Mouse (Mus musculus) hindbrain, postnatal 0 days (tissue): ENCODE measurements around the gene Trak1. TPM values are rescaled to one million over a fixed set of nuclear protein-coding genes. Genes with fewer than 3 reads are reported as not detected.

Experiments used
- ATAC-seq: fragments of 200-750 bp; cut with Nextera tagmentation; 2 replicates; pipeline ENCODE4 v1.8.0; 2017; ENCODE audit warnings: mild to moderate bottlenecking, moderate TSS enrichment, moderate library complexity
- DNase-seq: peaks from one replicate; pipeline ENCODE4 v3.0.0-alpha.2; 2015; ENCODE audit warnings: low spot score
- H3K27ac ChIP-seq: fragments of 300-500 bp; sonication (generic); 2 replicates; pipeline ENCODE4 v1.5.1; 2014; ENCODE audit warnings: mild to moderate bottlenecking
- H3K27me3 ChIP-seq: fragments of 300-500 bp; sonication (generic); 2 replicates; pipeline ENCODE4 v1.6.1; 2014; ENCODE audit warnings: low read length, mixed read lengths; ENCODE audit not compliant: insufficient read depth
- H3K36me3 ChIP-seq: fragments of 300-500 bp; sonication (generic); 2 replicates; pipeline ENCODE4 v1.6.1; 2014; ENCODE audit warnings: low read length, mixed read lengths; ENCODE audit not compliant: insufficient read depth
- H3K4me1 ChIP-seq: fragments of 300-500 bp; sonication (generic); 2 replicates; pipeline ENCODE4 v1.6.1; 2014; ENCODE audit warnings: antibody characterized with exemption, low read length, mixed read lengths; ENCODE audit not compliant: insufficient read depth
- H3K4me2 ChIP-seq: fragments of 300-500 bp; sonication (generic); 2 replicates; pipeline ENCODE4 v1.6.1; 2014; ENCODE audit warnings: low read depth, mild to moderate bottlenecking, low read length, moderate library complexity, mixed read lengths
- H3K4me3 ChIP-seq: fragments of 300-500 bp; sonication (generic); 2 replicates; pipeline ENCODE4 v1.5.1; 2014; ENCODE audit warnings: low read length
- H3K9ac ChIP-seq: fragments of 300-500 bp; sonication (generic); replicated peaks from 2 replicates; pipeline ENCODE4 v1.6.1; 2014; ENCODE audit warnings: mild to moderate bottlenecking, low read length, moderate library complexity, mixed read lengths
- H3K9me3 ChIP-seq: fragments of 300-500 bp; sonication (generic); 2 replicates; pipeline ENCODE4 v1.6.1; 2016; ENCODE audit warnings: low read length, mixed read lengths
- CTCF ChIP-seq: IDR thresholded peaks from 2 replicates; pipeline ENCODE4 v1.5.1; 2016; ENCODE audit warnings: antibody characterized with exemption, control low read depth, low read depth
- WGBS: fragments of 180-500 bp; shearing (Covaris S2); extraction: QIAGEN DNeasy Blood & Tissue Kit; methylation state at CpG from one replicate; pipeline ENCODE4 v1.1.7; 2014; 5-methylcytosine and 5-hydroxymethylcytosine counted together
- polyA plus RNA-seq: library from polyadenylated mRNA; unstranded; fragments of >200 nt; fragmentation: Nextera tagmentation; extraction: Ambion mirVana; gene quantifications from 2 replicates; pipeline ENCODE4 v1.2.1, GENCODE M21; 2015
- total RNA-seq: library from RNA; depleted of rRNA; stranded (reverse); fragments of >200 nt; gene quantifications from 2 replicates; pipeline ENCODE4 v1.2.3, GENCODE M21; 2014

Gene Trak1
- total and polyA plus RNA-seq, 2 experiments from 2014 or later: 57.8 to 129 TPM

DNA sequence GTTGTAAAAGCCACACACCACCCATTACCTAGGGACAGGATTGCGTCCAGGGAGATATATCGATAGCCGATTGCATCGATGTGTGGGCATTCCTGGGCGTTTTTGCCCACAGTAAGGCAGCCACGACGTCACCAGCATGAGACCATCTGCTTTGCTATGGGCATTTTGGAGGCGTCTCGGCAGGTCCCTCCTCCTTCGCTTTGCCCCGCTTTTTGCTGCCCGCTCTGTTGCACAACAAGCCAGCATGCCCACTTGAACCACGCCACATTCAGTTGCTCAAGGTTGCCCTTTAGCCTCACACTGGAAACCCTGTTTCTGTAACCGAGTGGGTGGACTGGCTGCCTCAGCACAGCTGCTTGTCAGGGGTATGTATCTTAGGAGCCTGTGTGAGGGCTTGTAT lies 85.3 kb downstream of the Trak1 start:
- no peak for TF ChIP-seq CTCF
- Histone ChIP-seq H3K4me3 (no peak overlapping the region), H3K4me1 (peaks cover 14% of the 10 kb centered on the region), H3K9me3 (no peaks in the 10 kb centered on the region), H3K27me3 (no peaks in the 10 kb centered on the region), H3K9ac (0 out of 2 replicates have a peak overlapping the region, but pooled peaks have one; percentile 3), H3K27ac (peak overlapping the region; percentile 74), H3K4me2 (no peak overlapping the region), H3K36me3 (no peaks in the 10 kb centered on the region)
- DNase-seq (no peak), ATAC-seq (no peak)
- WGBS: 72% methylated on average over 14 of the region's 14 CpGs

DNA sequence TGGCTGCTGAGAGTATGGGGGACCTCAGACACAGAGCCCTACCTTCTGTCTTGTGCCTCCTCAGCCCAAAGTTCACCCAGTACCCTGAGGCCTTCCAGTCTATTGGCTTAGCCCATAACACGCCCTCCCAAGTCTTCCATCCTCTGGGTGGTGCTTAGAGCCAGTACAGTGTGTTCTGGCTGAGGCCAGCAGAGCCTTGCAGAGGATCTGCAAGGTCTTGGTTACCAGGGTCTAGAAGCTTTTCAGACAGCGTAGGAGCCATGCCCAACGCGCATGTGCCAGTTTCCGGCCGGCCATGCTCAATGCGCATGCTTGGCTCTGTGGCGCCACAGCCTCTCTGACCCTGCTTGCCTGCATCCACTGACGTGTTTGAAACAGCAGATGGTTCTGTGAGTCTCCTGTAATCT lies 85.9 kb downstream of the Trak1 start:
- DNase-seq (peak; percentile 82), ATAC-seq (peak; percentile 80)
- H3K27ac ChIP-seq: peak overlapping the region; percentile 74
- H3K4me1 ChIP-seq: peaks cover 14% of the 10 kb centered on the region
- no peaks in the 10 kb centered on the region for H3K27me3 ChIP-seq
- no peak for TF ChIP-seq CTCF
- H3K9ac ChIP-seq: no peak overlapping the region
- no peak overlapping the region for H3K4me3 ChIP-seq
- H3K4me2 ChIP-seq: 0 out of 2 replicates have a peak overlapping the region, but pooled peaks have one; percentile 10
- 69% methylated on average over 9 of the region's 9 CpGs for WGBS
- no peaks in the 10 kb centered on the region for H3K36me3 ChIP-seq
- no peaks in the 10 kb centered on the region for H3K9me3 ChIP-seq

DNA sequence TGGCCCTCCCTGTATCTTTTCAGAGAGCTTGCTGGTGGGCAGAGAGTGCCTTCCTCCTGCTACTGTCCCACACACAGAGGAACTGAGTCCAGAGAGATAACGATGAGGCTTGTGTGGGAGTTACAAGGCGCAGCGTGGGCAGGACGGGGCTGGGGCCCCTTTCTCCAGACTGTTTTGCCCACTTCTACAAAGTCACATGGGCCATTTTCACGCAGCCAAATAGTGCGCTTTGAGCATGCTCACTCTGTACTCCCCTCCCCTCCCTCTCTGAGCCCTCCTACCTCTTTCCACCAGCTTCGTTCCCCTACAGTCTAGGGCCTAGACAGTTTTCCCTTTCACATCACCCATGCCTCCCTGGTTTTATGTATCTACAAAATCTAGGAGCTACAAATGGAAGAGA lies 87.3 kb downstream of the Trak1 start:
- peaks cover 14% of the 10 kb centered on the region for H3K4me1 ChIP-seq
- ATAC-seq: no peak
- no peaks in the 10 kb centered on the region for H3K27me3 ChIP-seq
- WGBS: 82% methylated on average over 7 of the region's 7 CpGs
- H3K4me3 ChIP-seq: no peak overlapping the region
- TF ChIP-seq CTCF: no peak
- no peak overlapping the region for H3K4me2 ChIP-seq
- H3K27ac ChIP-seq: no peak overlapping the region
- H3K9me3 ChIP-seq: no peaks in the 10 kb centered on the region
- H3K9ac ChIP-seq: no peak overlapping the region
- H3K36me3 ChIP-seq: no peaks in the 10 kb centered on the region
- DNase-seq: no peak

DNA sequence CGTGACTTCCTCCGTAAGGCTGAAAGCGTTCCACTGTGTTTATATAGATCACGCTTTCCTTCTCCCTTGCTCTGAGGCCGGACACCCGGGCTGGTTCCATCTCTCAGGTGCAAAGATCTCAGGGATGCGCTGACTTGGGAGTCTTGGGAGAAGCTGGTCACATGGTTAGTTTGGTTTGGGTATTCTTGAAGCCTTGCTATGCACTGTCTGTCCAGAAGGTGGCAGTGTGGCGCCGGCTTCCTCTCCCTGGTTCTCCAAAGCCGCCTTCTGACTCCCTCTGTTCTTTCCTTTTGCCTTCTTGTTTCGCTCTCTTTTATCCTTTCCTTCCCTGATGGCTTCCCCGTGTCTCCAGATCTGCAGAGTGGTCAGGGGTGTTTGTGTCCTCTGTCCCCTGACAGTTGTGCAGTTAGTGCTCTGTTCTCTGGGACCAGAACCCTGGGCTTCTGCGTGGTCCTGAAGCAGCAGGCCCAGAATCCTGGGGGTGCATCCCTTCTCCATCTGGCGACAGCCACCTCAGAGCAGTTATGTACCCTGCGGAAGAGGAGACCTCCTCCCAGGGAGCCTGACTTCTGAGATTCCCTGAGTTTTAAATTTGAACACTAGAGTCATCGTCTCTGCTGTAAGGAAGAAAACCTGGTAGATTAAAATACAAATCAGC lies 87.9 kb downstream of the Trak1 start:
- H3K9me3 ChIP-seq: no peaks in the 10 kb centered on the region
- H3K27me3 ChIP-seq: no peaks in the 10 kb centered on the region
- H3K4me2 ChIP-seq: no peak overlapping the region
- H3K4me3 ChIP-seq: no peak overlapping the region
- DNase-seq (peak; percentile 84), ATAC-seq (peak; percentile 31; the same call in 1 of the 2 replicates)
- peak; percentile 96 for TF ChIP-seq CTCF
- no peaks in the 10 kb centered on the region for H3K36me3 ChIP-seq
- H3K4me1 ChIP-seq: peaks cover 14% of the 10 kb centered on the region
- peak overlapping the region; percentile 21; the same call in 1 of the 2 replicates for H3K9ac ChIP-seq
- H3K27ac ChIP-seq: peak overlapping the region; percentile 54
- WGBS: 33% methylated on average over 16 of the region's 16 CpGs

DNA sequence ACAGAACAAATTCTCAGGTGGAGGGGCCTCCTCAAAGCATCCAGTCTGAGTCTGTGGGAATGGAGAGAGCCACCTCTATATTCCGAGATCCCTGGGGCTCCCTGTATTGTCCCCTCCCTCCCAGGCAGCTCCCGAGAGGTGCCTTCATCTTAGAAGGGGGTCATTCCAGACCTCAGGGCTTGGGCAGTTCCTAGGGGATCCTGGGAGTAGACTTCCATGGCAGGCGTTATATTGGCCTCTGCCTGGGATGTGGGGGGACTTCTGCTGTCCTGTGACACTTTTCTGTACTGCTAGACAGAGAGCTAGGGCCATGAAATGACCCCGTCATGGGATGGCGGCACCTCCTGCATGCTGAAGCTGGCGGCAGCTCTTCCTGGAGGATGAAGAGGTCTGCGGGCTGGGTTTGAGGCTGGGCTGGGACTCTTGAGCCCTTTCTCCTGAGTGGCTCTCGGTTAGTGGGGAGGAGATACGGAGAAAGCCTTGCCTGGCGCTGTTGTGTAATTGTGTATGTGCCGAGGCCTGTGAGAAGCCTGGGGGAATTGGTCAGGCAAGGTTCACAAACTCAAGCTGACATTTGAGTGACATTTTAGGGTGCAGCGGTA lies 88.5 kb downstream of the Trak1 start:
- ATAC-seq (no peak), DNase-seq (no peak)
- H3K27me3 ChIP-seq: no peaks in the 10 kb centered on the region
- H3K4me2 ChIP-seq: no peak overlapping the region
- no peaks in the 10 kb centered on the region for H3K9me3 ChIP-seq
- H3K4me1 ChIP-seq: peaks cover 14% of the 10 kb centered on the region
- WGBS: 72% methylated on average over 12 of the region's 12 CpGs
- H3K27ac ChIP-seq: peak overlapping the region; percentile 54; the same call in 1 of the 2 replicates
- no peaks in the 10 kb centered on the region for H3K36me3 ChIP-seq
- no peak for TF ChIP-seq CTCF
- peak overlapping the region; percentile 21; the same call in 1 of the 2 replicates for H3K9ac ChIP-seq
- no peak overlapping the region for H3K4me3 ChIP-seq

DNA sequence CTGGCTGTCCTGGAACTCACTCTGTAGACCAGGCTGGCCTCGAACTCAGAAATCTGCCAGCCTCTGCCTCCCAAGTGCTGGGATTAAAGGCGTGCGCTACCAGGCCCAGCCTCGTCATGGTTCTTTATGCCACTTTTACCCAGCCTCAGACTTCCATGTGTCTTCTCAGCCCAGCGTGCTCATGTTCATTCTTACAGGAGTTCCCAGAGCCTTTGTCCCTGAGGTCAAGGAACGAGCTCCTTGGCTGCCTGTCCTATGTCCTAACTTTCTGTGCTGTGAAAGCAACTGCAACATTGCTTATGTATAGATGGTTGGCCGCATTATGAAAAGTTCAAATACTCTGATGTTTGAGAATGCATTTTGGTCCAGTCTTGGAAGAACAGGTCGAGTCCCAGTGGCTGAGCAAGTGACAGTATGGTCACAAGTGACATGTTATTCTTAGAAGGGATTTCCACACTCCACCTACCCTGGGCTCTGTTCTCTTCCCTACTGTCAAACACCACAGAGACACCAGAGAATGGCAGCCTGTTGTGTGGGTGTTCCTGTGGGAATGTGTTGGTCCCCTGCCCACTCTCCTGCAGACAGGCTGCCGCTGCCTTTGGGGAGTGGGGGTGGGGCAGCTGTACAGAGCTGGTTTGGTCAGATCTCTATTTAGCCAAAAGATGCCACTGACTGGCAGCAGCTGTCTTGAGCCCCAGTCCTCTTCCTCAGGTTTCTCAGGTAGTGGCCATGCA lies 90.4 kb downstream of the Trak1 start:
- no peak overlapping the region for H3K4me2 ChIP-seq

More for the DNA sequence above, 90.4 kb downstream of the Trak1 start:
- no peak for ATAC-seq
- no peak overlapping the region for H3K9ac ChIP-seq
- H3K9me3 ChIP-seq: no peaks in the 10 kb centered on the region
- peak overlapping the region; percentile 29; the same call in 1 of the 2 replicates for H3K27ac ChIP-seq
- H3K36me3 ChIP-seq: no peaks in the 10 kb centered on the region
- H3K4me3 ChIP-seq: no peak overlapping the region
- H3K27me3 ChIP-seq: no peaks in the 10 kb centered on the region
- H3K4me1 ChIP-seq: peaks cover 10% of the 10 kb centered on the region
- DNase-seq: no peak
- no peak for TF ChIP-seq CTCF
- WGBS: 60% methylated on average over 9 of the region's 9 CpGs
